Mouse (Mus musculus) cerebellum, postnatal 36 days (tissue): ENCODE measurements around the gene Bicral.

Source experiments
- DNase-seq, 2 experiments: peaks; one replicate each; pipeline ENCODE4 v3.0.0; 2021 to 2022; ENCODE audit warnings: mixed read lengths in 2 of 2

Bicral gene

DNA sequence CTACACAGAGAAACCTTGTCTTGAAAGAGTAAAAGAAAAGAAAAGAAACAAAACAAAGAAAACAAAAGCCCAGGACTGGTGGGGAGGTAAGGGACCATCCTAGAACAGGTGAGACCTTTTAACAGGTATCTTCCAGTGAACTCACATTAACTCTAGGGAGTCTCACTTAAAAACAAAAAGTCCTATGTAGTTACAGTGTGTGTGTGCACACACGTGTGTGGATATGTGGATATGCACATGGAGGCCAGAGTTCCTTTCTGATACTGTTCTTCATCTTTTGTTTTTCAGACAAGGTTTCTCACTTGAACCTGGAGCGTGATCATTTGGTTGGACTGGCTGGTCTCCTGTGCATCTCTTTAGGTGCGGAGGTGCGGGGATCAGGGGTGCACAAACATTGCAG is 107.7 kb downstream of the Bicral start:
- DNase-seq: no peak

DNA sequence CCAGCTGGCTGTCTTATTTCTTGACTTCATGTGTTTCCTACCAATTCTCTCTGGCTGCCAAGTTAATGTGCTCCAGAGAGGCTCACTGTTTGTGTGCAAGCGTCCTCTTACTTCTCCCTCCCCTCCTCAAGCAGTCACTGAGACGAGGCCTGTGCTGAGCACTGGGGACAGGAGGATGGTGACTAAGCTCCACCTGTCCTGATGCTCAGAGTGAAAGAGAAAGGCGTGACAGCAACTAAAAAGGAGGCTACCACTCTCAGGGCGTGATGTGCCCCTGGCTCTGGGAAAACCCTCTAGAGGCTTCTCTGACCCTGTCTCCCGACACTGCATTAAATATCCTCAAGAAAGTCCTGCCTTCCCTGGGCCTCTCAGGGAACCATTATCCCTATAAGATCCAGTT is 109.0 kb downstream of the Bicral start:
- no peak for DNase-seq
